Mouse (Mus musculus): ENCODE measurements around the gene Tcf7l1. TPM values are rescaled to one million over a fixed set of nuclear protein-coding genes. Genes with fewer than 3 reads are reported as not detected.

Gene Tcf7l1
- total RNA-seq, 1 experiment from 2014 or later = not detected

Other genes with a start within 250 kb of the Tcf7l1 start
- 32.4 and 56.4 TPM in 2 replicates for gene Capg, start 244.9 kb downstream of the Tcf7l1 start, total RNA-seq (2017)
- 4.5 and 9.3 TPM in 2 replicates for gene Elmod3, start 190.8 kb downstream of the Tcf7l1 start, total RNA-seq (2017)
- gene Retsat, start 190.8 kb downstream of the Tcf7l1 start, total RNA-seq (2017) = 13.3 and 17.4 TPM in 2 replicates
- gene Tgoln1, start 172.3 kb downstream of the Tcf7l1 start, total RNA-seq (2017) = 56.4 and 66.7 TPM in 2 replicates
- 68.1 and 126 TPM in 2 replicates for gene Kcmf1, start 110.7 kb upstream of the Tcf7l1 start, total RNA-seq (2017)
- 567 and 716 TPM in 2 replicates for gene Tmsb10, start 169.5 kb upstream of the Tcf7l1 start, total RNA-seq (2017)